Mouse (Mus musculus): ENCODE data around the gene 4430402I18Rik.

DNA sequence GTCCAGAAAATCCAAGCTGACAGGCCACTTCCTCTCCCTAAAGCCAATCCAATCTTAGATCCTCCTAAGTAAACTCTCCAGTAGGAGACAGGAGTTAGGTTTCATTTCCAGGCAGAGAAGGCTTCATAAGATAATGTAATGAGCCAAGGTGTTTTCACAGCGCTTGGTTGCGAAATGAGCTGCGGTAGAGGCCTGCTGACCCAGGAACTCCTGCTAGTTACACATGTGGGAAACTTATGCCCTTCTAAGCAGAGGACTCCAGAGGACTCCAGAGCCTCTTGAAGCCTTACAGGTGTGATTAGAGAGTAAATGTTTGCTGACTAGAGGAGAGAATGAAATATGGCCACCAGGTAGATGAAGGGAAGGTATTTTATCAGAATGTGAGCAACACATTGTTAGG lies 117.1 kb downstream of the 4430402I18Rik start:
- TF ChIP-seq POLR2A (IDR thresholded peaks at IDR 0.05; ENCODE audit: low read depth, low read length): no peak
- no peak for TF ChIP-seq CTCF (IDR thresholded peaks at IDR 0.05; ENCODE audit: extremely low read depth, insufficient read depth, insufficient read length, insufficient replicate concordance)
